9 mouse cellular contexts compared by ENCODE assay signal in the genomic region with DNA sequence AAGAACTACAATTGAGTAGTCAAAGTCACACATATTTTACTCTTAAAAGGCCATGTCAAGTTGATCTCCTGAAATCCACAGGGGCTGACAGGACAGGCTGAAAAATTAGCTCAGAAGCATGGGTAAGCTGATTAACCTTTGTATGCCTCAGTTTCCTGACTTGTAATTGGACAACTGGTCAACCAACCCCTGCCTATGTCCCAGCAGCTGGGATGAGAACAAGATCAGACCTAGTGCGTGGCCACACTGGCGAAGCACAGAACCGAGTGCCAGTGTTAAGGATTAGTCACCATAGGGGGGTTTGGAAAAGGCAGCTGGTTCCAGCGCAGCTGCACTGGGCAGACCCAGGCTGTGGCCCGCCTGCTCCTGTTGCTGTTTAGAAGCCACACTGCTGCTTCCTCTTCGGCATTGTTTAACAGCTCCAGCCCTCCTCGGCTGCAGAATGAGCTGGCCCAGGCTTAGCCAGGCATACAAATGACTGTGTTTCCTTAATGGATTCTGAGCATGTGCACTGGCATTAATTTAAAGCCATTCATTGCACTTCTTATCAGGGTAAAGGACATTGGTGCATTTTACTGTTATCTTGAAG.
DNase-seq lines count a peak whose midpoint lies in the region; ATAC-seq and TF ChIP-seq lines count a peak whose summit lies in the region.
"Had no signal": no experiment of that assay in that cellular context is flagged by ENCODE, and none has a peak within 500 bp of the region (broad histone marks: within the 10 kb centered on the region; RNA-seq: fewer than 3 reads in every experiment).

No protein-coding gene starts in this region.

- H3K9me3 ChIP-seq in lung, embryonic 14.5 days (ENCODE audit: low read depth, low read length) = no peaks in the 10 kb centered on the region
- no peaks in the 10 kb centered on the region for H3K9me3 ChIP-seq in kidney, embryonic 14.5 days (ENCODE audit: control insufficient read depth, low read length)
- H3K9me3 ChIP-seq in liver, embryonic 11.5 days (ENCODE audit: control insufficient read depth, low read length) = no peaks in the 10 kb centered on the region
- H3K9me3 ChIP-seq in liver, embryonic 12.5 days (replicated peaks) = no peaks in the 10 kb centered on the region

- intact Hi-C loops in gastrocnemius, postnatal 14 days (cut with DNase I; ENCODE audit: low total_unique reads) = no loop called here

- no peak overlapping the region for H3K4me2 ChIP-seq in lung, embryonic 14.5 days
- H3K4me2 ChIP-seq in kidney, embryonic 14.5 days (replicated peaks; ENCODE audit: low read depth, low read length) = no peak overlapping the region
- no peak overlapping the region for H3K4me2 ChIP-seq in liver, embryonic 11.5 days
- H3K4me2 ChIP-seq in liver, embryonic 12.5 days = no peak overlapping the region

- H3K27ac ChIP-seq in lung, embryonic 14.5 days (ENCODE audit: low read depth) = no peak overlapping the region; the same call in 1 of the 2 replicates
- peak overlapping the region; percentile 24; the same call in 1 of the 2 replicates for H3K27ac ChIP-seq in kidney, embryonic 14.5 days (ENCODE audit: low read depth, low read length)
- no peak overlapping the region for H3K27ac ChIP-seq in liver, embryonic 11.5 days (ENCODE audit: low read depth, low read length)
- no peak overlapping the region for H3K27ac ChIP-seq in liver, embryonic 12.5 days

- H3K9ac ChIP-seq in lung, embryonic 14.5 days = no peak overlapping the region
- H3K9ac ChIP-seq in kidney, embryonic 14.5 days (ENCODE audit: low read depth, low read length) = no peak overlapping the region
- no peak overlapping the region for H3K9ac ChIP-seq in liver, embryonic 11.5 days (ENCODE audit: low read depth, low read length)
- H3K9ac ChIP-seq in liver, embryonic 12.5 days = no peak overlapping the region

- H3K4me1 ChIP-seq in lung, embryonic 14.5 days (ENCODE audit: insufficient read depth) = peaks cover 6% of the 10 kb centered on the region; the same call in 1 of the 2 replicates
- H3K4me1 ChIP-seq in kidney, embryonic 14.5 days (ENCODE audit: control insufficient read depth, insufficient read depth, low read length) = peaks cover 3% of the 10 kb centered on the region; the same call in 1 of the 2 replicates
- no peaks in the 10 kb centered on the region for H3K4me1 ChIP-seq in liver, embryonic 11.5 days (replicated peaks; ENCODE audit: control insufficient read depth, insufficient read depth, low read length)
- no peaks in the 10 kb centered on the region for H3K4me1 ChIP-seq in liver, embryonic 12.5 days

- peak; percentile 71; the same call in 1 of the 2 replicates for ATAC-seq in lung, embryonic 14.5 days (ENCODE audit: insufficient read depth)
- ATAC-seq in kidney, embryonic 14.5 days (ENCODE audit: low FRiP score, low TSS enrichment) = peak; percentile 52; the same call in 1 of the 2 replicates
- ATAC-seq in liver, embryonic 11.5 days (replicated peaks; ENCODE audit: low FRiP score) = no peak
- no peak for ATAC-seq in liver, embryonic 12.5 days
- ATAC-seq: Patski had no signal

- no peaks in the 10 kb centered on the region for H3K27me3 ChIP-seq in lung, embryonic 14.5 days (ENCODE audit: insufficient read depth, low read length)
- no peaks in the 10 kb centered on the region for H3K27me3 ChIP-seq in kidney, embryonic 14.5 days (ENCODE audit: control insufficient read depth, insufficient read depth, low read length)
- no peaks in the 10 kb centered on the region for H3K27me3 ChIP-seq in liver, embryonic 11.5 days (replicated peaks; ENCODE audit: control insufficient read depth, insufficient read depth, low read length)
- no peaks in the 10 kb centered on the region for H3K27me3 ChIP-seq in liver, embryonic 12.5 days (replicated peaks)
- H3K27me3 ChIP-seq: Patski had no signal

- DNase-seq in lung, embryonic 14.5 days = peak; percentile 64
- no peak for DNase-seq in lung, postnatal 25 days (ENCODE audit: low spot score)
- peak; percentile 50 for DNase-seq in gastrocnemius, postnatal 14 days
- DNase-seq in lung, postnatal 14 days = peak; percentile 16
- no peak for DNase-seq in spleen, postnatal 10 days (ENCODE audit: low spot score in 2 of 2)
- no peak for DNase-seq in liver, embryonic 11.5 days (ENCODE audit: low spot score)

- H3K36me3 ChIP-seq in lung, embryonic 14.5 days (ENCODE audit: insufficient read depth) = no peaks in the 10 kb centered on the region
- no peaks in the 10 kb centered on the region for H3K36me3 ChIP-seq in kidney, embryonic 14.5 days (ENCODE audit: control insufficient read depth, insufficient read depth, low read length)
- no peaks in the 10 kb centered on the region; the same call in 1 of the 2 replicates for H3K36me3 ChIP-seq in liver, embryonic 11.5 days (ENCODE audit: control insufficient read depth, insufficient read depth, low read length)
- no peaks in the 10 kb centered on the region for H3K36me3 ChIP-seq in liver, embryonic 12.5 days

- TF ChIP-seq CTCF in lung, embryonic 14.5 days (IDR thresholded peaks at IDR 0.05; ENCODE audit: low read depth) = no peak

- 37% methylated on average over 7 of the region's 7 CpGs for WGBS in lung, embryonic 14.5 days
- WGBS in kidney, embryonic 14.5 days = 48% methylated on average over 7 of the region's 7 CpGs
- WGBS in liver, embryonic 11.5 days = 45% methylated on average over 7 of the region's 7 CpGs
- 31% methylated on average over 7 of the region's 7 CpGs for WGBS in liver, embryonic 12.5 days (ENCODE audit: insufficient replicate concordance)

- no peak overlapping the region for H3K4me3 ChIP-seq in lung, embryonic 14.5 days (ENCODE audit: low read depth, low read length)
- no peak overlapping the region for H3K4me3 ChIP-seq in kidney, embryonic 14.5 days (ENCODE audit: low read length)
- no peak overlapping the region for H3K4me3 ChIP-seq in liver, embryonic 11.5 days (ENCODE audit: low read depth, low read length)
- no peak overlapping the region for H3K4me3 ChIP-seq in liver, embryonic 12.5 days

Comparison
In these comparisons a context has a peak if more than half of its experiments do, and no peak if none do; other contexts are left out.
1. DNase-seq: peak in lung, embryonic 14.5 days (single experiment), gastrocnemius, postnatal 14 days (single experiment) and lung, postnatal 14 days (single experiment); none in lung, postnatal 25 days (single experiment), spleen, postnatal 10 days (0 of 2) and liver, embryonic 11.5 days (single experiment).
2. ATAC-seq: peak in lung, embryonic 14.5 days (single experiment) and kidney, embryonic 14.5 days (single experiment); none in liver, embryonic 11.5 days (single experiment) and liver, embryonic 12.5 days (single experiment).